Mouse (Mus musculus): Measurements from ENCODE around the gene Ccr7. TPM values are rescaled to one million over a fixed set of nuclear protein-coding genes. Genes with fewer than 3 reads are reported as not detected.

Ccr7 gene
- 3.6 and 12.3 TPM in 2 replicates for polyA plus RNA-seq (2012; ENCODE audit: low replicate concordance)

DNA sequence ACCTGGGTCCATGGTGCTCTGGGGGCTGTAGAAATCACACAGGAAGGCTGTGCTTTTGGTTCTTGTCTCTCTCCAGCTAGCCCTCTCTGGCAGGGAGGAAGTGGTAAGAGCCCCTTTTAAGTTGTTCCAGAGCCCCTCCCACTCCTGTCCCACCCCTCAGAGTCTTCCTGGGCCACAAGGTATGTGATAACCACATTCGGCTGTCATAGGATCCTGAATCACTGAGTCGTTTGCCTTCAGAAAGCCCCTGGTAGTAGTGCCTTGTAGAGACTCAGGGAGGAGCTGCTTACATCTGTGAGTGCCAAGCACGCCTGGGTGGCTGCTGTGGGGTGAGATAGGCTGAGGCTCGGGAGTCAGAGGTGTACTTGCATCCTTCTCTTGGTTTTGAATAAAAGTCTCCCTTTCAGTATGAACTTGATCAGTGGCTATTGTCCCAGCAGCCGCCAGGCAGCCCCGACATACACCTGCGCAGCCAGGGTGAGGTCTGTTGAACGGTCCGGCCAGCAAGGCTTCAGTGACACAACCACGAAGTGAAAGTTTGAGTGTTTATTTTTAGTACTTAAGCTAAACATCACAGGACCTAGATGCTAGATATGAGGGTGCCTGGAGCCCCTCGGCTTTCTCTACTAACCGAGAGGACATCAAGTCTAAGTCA lies at the start of gene Ccr7:
Ccr7 (minus strand) TSS at position 91 of the 655 bp plus-strand sequence.

Other genes with a start within 250 kb of the Ccr7 start
- gene Cdc6, start 247.3 kb downstream of the Ccr7 start, polyA plus RNA-seq (2012; ENCODE audit: low replicate concordance), result 1.6 and 3.5 TPM in 2 replicates
- 33.5 and 53.2 TPM in 2 replicates for gene Rara, start 227.3 kb downstream of the Ccr7 start, polyA plus RNA-seq (2012; ENCODE audit: low replicate concordance)
- gene Gjd3, start 172.1 kb downstream of the Ccr7 start, polyA plus RNA-seq (2012; ENCODE audit: low replicate concordance), result not detected in 2 replicates
- 13.6 and 83.6 TPM in 2 replicates for gene Top2a, start 130.9 kb downstream of the Ccr7 start, polyA plus RNA-seq (2012; ENCODE audit: low replicate concordance)
- 61.9 and 62.5 TPM in 2 replicates for gene Igfbp4, start 113.8 kb downstream of the Ccr7 start, polyA plus RNA-seq (2012; ENCODE audit: low replicate concordance)
- gene Tns4, start 65.8 kb downstream of the Ccr7 start, polyA plus RNA-seq (2012; ENCODE audit: low replicate concordance), result 0.58 TPM in 1 of 2 replicates, not detected in the other
- gene Smarce1, start 75.9 kb upstream of the Ccr7 start, polyA plus RNA-seq (2012; ENCODE audit: low replicate concordance), result 113 and 193 TPM in 2 replicates
- gene Krt222, start 89.0 kb upstream of the Ccr7 start, polyA plus RNA-seq (2012; ENCODE audit: low replicate concordance), result 0.25 TPM in 1 of 2 replicates, not detected in the other
- not detected in 2 replicates for gene Krt24, start 130.2 kb upstream of the Ccr7 start, polyA plus RNA-seq (2012; ENCODE audit: low replicate concordance)
- not detected in 2 replicates for gene Krt25, start 167.9 kb upstream of the Ccr7 start, polyA plus RNA-seq (2012; ENCODE audit: low replicate concordance)
- gene Krt26, start 182.9 kb upstream of the Ccr7 start, polyA plus RNA-seq (2012; ENCODE audit: low replicate concordance), result not detected in 2 replicates
- not detected in 2 replicates for gene Krt27, start 196.0 kb upstream of the Ccr7 start, polyA plus RNA-seq (2012; ENCODE audit: low replicate concordance)
- gene Krt28, start 219.8 kb upstream of the Ccr7 start, polyA plus RNA-seq (2012; ENCODE audit: low replicate concordance), result not detected in 2 replicates
- 1.0 and 5.4 TPM in 2 replicates for gene Krt10, start 234.3 kb upstream of the Ccr7 start, polyA plus RNA-seq (2012; ENCODE audit: low replicate concordance)

All from leukemia stem cell, adult 10-12 weeks (primary cell).